Mouse (Mus musculus): Measurements from ENCODE around the gene Rad1. TPM values are rescaled to one million over a fixed set of nuclear protein-coding genes. Genes with fewer than 3 reads are reported as not detected.
A peak's percentile ranks its signal among the peaks of the same experiment; 100 is the strongest.
"Not testable (repeated sequence)": the region's sequence is repeated elsewhere in the genome, so short reads cannot be mapped to it uniquely, and the experiment has no call there.

Gene Rad1
- polyA plus RNA-seq, 1 experiment from 2014 or later, result 24.3 TPM

DNA sequence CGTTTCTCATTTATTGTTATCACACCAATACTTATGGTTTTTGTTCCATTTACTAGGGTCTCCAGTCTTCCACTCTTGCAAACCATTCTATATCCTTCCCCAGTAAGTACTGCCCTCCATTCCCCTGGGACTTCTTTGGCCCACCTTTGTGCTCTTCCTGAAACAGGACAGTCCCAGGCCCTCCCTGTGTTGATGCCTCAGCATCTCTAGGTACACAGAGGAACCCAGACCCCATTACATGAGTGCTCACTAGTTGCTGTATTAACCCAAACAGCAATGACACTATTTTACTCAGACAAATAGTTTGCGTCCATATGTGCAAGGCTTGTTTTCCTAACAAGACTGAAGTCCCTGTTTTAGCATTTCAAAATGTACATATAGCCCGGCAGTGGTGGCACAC lies 17.1 kb upstream of the Rad1 start:
- no peak overlapping the region for H3K9ac ChIP-seq (ENCODE audit: low read length)
- WGBS, result 76% methylated on average over 3 of the region's 3 CpGs
- H3K4me1 ChIP-seq (ENCODE audit: control insufficient read depth, insufficient read depth, low read length), result peaks cover 8% of the 10 kb centered on the region; the same call in 1 of the 2 replicates
- H3K4me3 ChIP-seq (ENCODE audit: low read length), result no peak overlapping the region
- H3K4me2 ChIP-seq (ENCODE audit: low read depth, low read length), result peak overlapping the region; percentile 93; the same call in 1 of the 2 replicates
- H3K36me3 ChIP-seq (ENCODE audit: control insufficient read depth, insufficient read depth), result no peaks in the 10 kb centered on the region
- H3K27ac ChIP-seq (ENCODE audit: low read length), result no peak overlapping the region
- no peaks in the 10 kb centered on the region for H3K9me3 ChIP-seq (replicated peaks; ENCODE audit: control insufficient read depth, low read length)
- H3K27me3 ChIP-seq (ENCODE audit: control insufficient read depth, insufficient read depth, low read length), result no peaks in the 10 kb centered on the region
- ATAC-seq (replicated peaks; ENCODE audit: extremely low read depth, insufficient read depth, low FRiP score), result no peak

DNA sequence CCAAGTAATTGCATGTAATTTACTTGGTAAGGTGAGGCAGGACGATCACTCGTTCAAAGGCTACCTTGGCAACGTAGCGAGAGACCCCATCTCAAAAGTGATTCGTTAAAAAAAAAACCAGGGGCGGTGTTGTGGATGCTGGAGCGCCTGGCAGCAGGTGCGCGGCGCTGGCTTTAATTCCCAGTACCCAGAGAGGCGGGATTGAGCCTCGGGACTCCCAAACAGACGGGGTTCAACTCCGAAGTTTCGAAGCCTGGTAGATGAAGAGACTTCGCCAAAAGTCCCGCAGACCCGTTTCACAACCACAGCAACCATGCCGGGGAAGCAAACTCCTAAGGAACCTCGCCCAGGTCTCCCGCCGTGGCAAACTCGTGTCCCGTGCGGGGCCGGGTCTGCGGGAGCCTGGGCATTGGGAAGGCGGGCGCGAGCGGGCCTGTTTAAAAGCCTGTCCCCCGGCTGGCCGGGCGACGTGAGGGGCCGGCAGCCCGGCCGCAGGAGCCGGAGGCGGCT lies 16.1 kb upstream of the Rad1 start:
- peak overlapping the region; percentile 93 for H3K4me2 ChIP-seq (ENCODE audit: low read depth, low read length)
- no peaks in the 10 kb centered on the region for H3K9me3 ChIP-seq (replicated peaks; ENCODE audit: control insufficient read depth, low read length)
- H3K27ac ChIP-seq (ENCODE audit: low read length), result peak overlapping the region; percentile 86
- under 1% methylated on average over 40 of the region's 40 CpGs for WGBS
- no peaks in the 10 kb centered on the region for H3K27me3 ChIP-seq (ENCODE audit: control insufficient read depth, insufficient read depth, low read length)
- H3K4me3 ChIP-seq (ENCODE audit: low read length), result peak overlapping the region; percentile 92
- H3K4me1 ChIP-seq (ENCODE audit: control insufficient read depth, insufficient read depth, low read length), result peaks cover 8% of the 10 kb centered on the region; the same call in 1 of the 2 replicates
- peak overlapping the region; percentile 91 for H3K9ac ChIP-seq (ENCODE audit: low read length)
- no peak; the same call in 1 of the 2 replicates for ATAC-seq (replicated peaks; ENCODE audit: extremely low read depth, insufficient read depth, low FRiP score)
- no peaks in the 10 kb centered on the region for H3K36me3 ChIP-seq (ENCODE audit: control insufficient read depth, insufficient read depth)

GRCm38 (mm10) chr15:10470151-10470831 lies 15.5 kb upstream of the Rad1 start, which contains the start of gene Dnajc21:
TSS of gene Dnajc21 (minus strand) at chr15:10470516.
- peak within 1 kb of the TSS; percentile 93 for H3K4me2 ChIP-seq (ENCODE audit: low read depth, low read length)
- H3K27ac ChIP-seq (ENCODE audit: low read length), result peak within 1 kb of the TSS; percentile 86
- H3K36me3 ChIP-seq (ENCODE audit: control insufficient read depth, insufficient read depth), result 0 out of 2 replicates have a peak, but pooled peaks cover under 1% of the 10 kb centered on the region
- peak within 1 kb of the TSS; percentile 92 for H3K4me3 ChIP-seq (ENCODE audit: low read length)
- no peaks in the 10 kb centered on the region for H3K9me3 ChIP-seq (replicated peaks; ENCODE audit: control insufficient read depth, low read length)
- peak; percentile 96 for ATAC-seq (replicated peaks; ENCODE audit: extremely low read depth, insufficient read depth, low FRiP score)
- no peaks in the 10 kb centered on the region for H3K27me3 ChIP-seq (ENCODE audit: control insufficient read depth, insufficient read depth, low read length)
- peak within 1 kb of the TSS; percentile 91 for H3K9ac ChIP-seq (ENCODE audit: low read length)
- peaks cover 8% of the 10 kb centered on the region; the same call in 1 of the 2 replicates for H3K4me1 ChIP-seq (ENCODE audit: control insufficient read depth, insufficient read depth, low read length)
- 2% methylated on average over 28 of the region's 87 CpGs for WGBS

DNA sequence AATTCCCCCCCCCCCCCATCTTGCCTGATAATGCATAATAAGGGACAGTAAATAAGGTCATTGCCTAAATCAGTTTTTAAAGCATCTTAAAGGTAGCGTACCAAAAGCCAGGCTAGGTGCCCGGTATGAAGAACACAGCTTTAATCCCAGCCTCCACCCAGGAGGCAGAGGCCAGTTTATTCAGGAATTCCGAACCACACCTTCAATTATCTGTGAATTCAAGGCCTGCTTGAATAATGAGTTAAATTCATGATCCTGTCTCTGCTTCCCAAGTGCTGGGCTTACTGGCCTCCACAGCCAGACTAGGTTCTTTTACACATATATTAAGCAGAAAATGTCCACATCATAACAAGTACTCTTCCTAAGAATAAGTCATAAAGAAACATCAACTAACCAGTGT lies 14.9 kb upstream of the Rad1 start:
- H3K4me1 ChIP-seq (ENCODE audit: control insufficient read depth, insufficient read depth, low read length), result peaks cover 8% of the 10 kb centered on the region; the same call in 1 of the 2 replicates
- WGBS, result 13% methylated on average over 3 of the region's 3 CpGs
- ATAC-seq (replicated peaks; ENCODE audit: extremely low read depth, insufficient read depth, low FRiP score), result no peak
- H3K27ac ChIP-seq (ENCODE audit: low read length), result peak overlapping the region; percentile 25; the same call in 1 of the 2 replicates
- H3K9me3 ChIP-seq (replicated peaks; ENCODE audit: control insufficient read depth, low read length), result no peaks in the 10 kb centered on the region
- peak overlapping the region; percentile 92 for H3K4me3 ChIP-seq (ENCODE audit: low read length)
- peak overlapping the region; percentile 91 for H3K9ac ChIP-seq (ENCODE audit: low read length)
- H3K36me3 ChIP-seq (ENCODE audit: control insufficient read depth, insufficient read depth), result 0 out of 2 replicates have a peak, but pooled peaks cover 7% of the 10 kb centered on the region
- H3K4me2 ChIP-seq (ENCODE audit: low read depth, low read length), result peak overlapping the region; percentile 93
- H3K27me3 ChIP-seq (ENCODE audit: control insufficient read depth, insufficient read depth, low read length), result no peaks in the 10 kb centered on the region

- peak overlapping the region; percentile 82 for H3K4me3 ChIP-seq (ENCODE audit: low read length)
- peaks cover 19% of the 10 kb centered on the region for H3K36me3 ChIP-seq (ENCODE audit: control insufficient read depth, insufficient read depth)
- H3K4me1 ChIP-seq (ENCODE audit: control insufficient read depth, insufficient read depth, low read length), result peaks cover 15% of the 10 kb centered on the region
- peak overlapping the region; percentile 90 for H3K4me2 ChIP-seq (ENCODE audit: low read depth, low read length)
- no peaks in the 10 kb centered on the region for H3K9me3 ChIP-seq (replicated peaks; ENCODE audit: control insufficient read depth, low read length)
- ATAC-seq (replicated peaks; ENCODE audit: extremely low read depth, insufficient read depth, low FRiP score), result no peak
- H3K27me3 ChIP-seq (ENCODE audit: control insufficient read depth, insufficient read depth, low read length), result no peaks in the 10 kb centered on the region
- WGBS, result under 1% methylated on average over 18 of the region's 18 CpGs
- peak overlapping the region; percentile 55; the same call in 1 of the 2 replicates for H3K27ac ChIP-seq (ENCODE audit: low read length)
- H3K9ac ChIP-seq (ENCODE audit: low read length), result peak overlapping the region; percentile 87
Observed at GRCm38 (mm10) chr15:10486365-10486839, 584 bp downstream of the Rad1 start.

- Histone ChIP-seq H3K27ac (ENCODE audit: low read length) (no peak overlapping the region), H3K27me3 (ENCODE audit: control insufficient read depth, insufficient read depth, low read length) (no peaks in the 10 kb centered on the region), H3K9ac (ENCODE audit: low read length) (no peak overlapping the region), H3K9me3 (replicated peaks; ENCODE audit: control insufficient read depth, low read length) (no peaks in the 10 kb centered on the region), H3K4me3 (ENCODE audit: low read length) (no peak overlapping the region), H3K36me3 (ENCODE audit: control insufficient read depth, insufficient read depth) (peaks cover 18% of the 10 kb centered on the region), H3K4me2 (ENCODE audit: low read depth, low read length) (peak overlapping the region; percentile 90; the same call in 1 of the 2 replicates), H3K4me1 (ENCODE audit: control insufficient read depth, insufficient read depth, low read length) (peaks cover 15% of the 10 kb centered on the region)
- 59% methylated on average over 2 of the region's 2 CpGs for WGBS
- ATAC-seq (replicated peaks; ENCODE audit: extremely low read depth, insufficient read depth, low FRiP score), result no peak
Observed at GRCm38 (mm10) chr15:10487246-10487645, 1.4 kb downstream of the Rad1 start.

GRCm38 (mm10) chr15:10490101-10490500 lies 4.3 kb downstream of the Rad1 start:
- Histone ChIP-seq H3K9me3 (replicated peaks; ENCODE audit: control insufficient read depth, low read length) (no peaks in the 10 kb centered on the region), H3K27ac (ENCODE audit: low read length) (no peak overlapping the region), H3K36me3 (ENCODE audit: control insufficient read depth, insufficient read depth) (peaks cover 17% of the 10 kb centered on the region), H3K4me2 (ENCODE audit: low read depth, low read length) (no peak overlapping the region), H3K27me3 (ENCODE audit: control insufficient read depth, insufficient read depth, low read length) (no peaks in the 10 kb centered on the region), H3K4me3 (ENCODE audit: low read length) (no peak overlapping the region), H3K9ac (ENCODE audit: low read length) (no peak overlapping the region), H3K4me1 (ENCODE audit: control insufficient read depth, insufficient read depth, low read length) (peaks cover 6% of the 10 kb centered on the region)
- no peak for ATAC-seq (replicated peaks; ENCODE audit: extremely low read depth, insufficient read depth, low FRiP score)
- 87% methylated on average over 5 of the region's 5 CpGs for WGBS

DNA sequence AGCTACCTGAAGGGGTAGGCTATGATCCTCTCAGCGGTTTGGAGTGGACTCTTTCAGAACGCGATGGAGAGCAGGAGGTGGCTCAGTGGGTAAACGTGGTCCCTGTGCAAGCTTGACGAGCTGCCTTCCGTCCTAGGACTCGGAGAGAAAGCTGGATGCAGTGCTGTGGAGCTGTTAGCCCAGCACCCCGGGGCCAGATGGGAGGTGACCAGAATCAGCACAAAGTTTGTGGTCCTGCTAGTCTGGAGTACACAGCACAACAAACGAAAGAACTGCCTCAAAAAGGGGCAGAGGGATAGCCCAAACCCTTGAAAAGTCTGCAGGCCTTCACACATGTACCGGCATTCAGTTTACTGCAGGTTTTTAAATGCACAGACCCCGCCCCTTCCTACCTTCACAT lies 10.1 kb downstream of the Rad1 start:
- Histone ChIP-seq H3K4me1 (ENCODE audit: control insufficient read depth, insufficient read depth, low read length) (no peaks in the 10 kb centered on the region), H3K27ac (ENCODE audit: low read length) (no peak overlapping the region), H3K4me2 (ENCODE audit: low read depth, low read length) (no peak overlapping the region), H3K9ac (ENCODE audit: low read length) (no peak overlapping the region), H3K4me3 (ENCODE audit: low read length) (no peak overlapping the region), H3K9me3 (replicated peaks; ENCODE audit: control insufficient read depth, low read length) (no peaks in the 10 kb centered on the region), H3K36me3 (ENCODE audit: control insufficient read depth, insufficient read depth) (peaks cover 14% of the 10 kb centered on the region), H3K27me3 (ENCODE audit: control insufficient read depth, insufficient read depth, low read length) (no peaks in the 10 kb centered on the region)
- no peak for ATAC-seq (replicated peaks; ENCODE audit: extremely low read depth, insufficient read depth, low FRiP score)
- 88% methylated on average over 11 of the region's 11 CpGs for WGBS

- peaks cover 14% of the 10 kb centered on the region for H3K36me3 ChIP-seq (ENCODE audit: control insufficient read depth, insufficient read depth)
- H3K9me3 ChIP-seq (replicated peaks; ENCODE audit: control insufficient read depth, low read length); H3K9ac ChIP-seq (ENCODE audit: low read length); H3K4me1 ChIP-seq (ENCODE audit: control insufficient read depth, insufficient read depth, low read length); H3K4me2 ChIP-seq (ENCODE audit: low read depth, low read length); H3K27me3 ChIP-seq (ENCODE audit: control insufficient read depth, insufficient read depth, low read length); ATAC-seq (replicated peaks; ENCODE audit: extremely low read depth, insufficient read depth, low FRiP score); H3K27ac ChIP-seq (ENCODE audit: low read length); H3K4me3 ChIP-seq (ENCODE audit: low read length): not testable (repeated sequence)
- 93% methylated on average over 1 of the region's 1 CpGs for WGBS
Observed at GRCm38 (mm10) chr15:10496696-10497095, 10.9 kb downstream of the Rad1 start.
